Mouse (Mus musculus) adrenal gland (tissue): ENCODE measurements around the gene Vrk1.

ENCODE experiments used
- intact Hi-C: fragments of 180-260 bp; cut with DNase I; formaldehyde crosslinking; loops from one replicate; pipeline ENCODE4 v1.15.1; 2025

Gene Vrk1

DNA sequence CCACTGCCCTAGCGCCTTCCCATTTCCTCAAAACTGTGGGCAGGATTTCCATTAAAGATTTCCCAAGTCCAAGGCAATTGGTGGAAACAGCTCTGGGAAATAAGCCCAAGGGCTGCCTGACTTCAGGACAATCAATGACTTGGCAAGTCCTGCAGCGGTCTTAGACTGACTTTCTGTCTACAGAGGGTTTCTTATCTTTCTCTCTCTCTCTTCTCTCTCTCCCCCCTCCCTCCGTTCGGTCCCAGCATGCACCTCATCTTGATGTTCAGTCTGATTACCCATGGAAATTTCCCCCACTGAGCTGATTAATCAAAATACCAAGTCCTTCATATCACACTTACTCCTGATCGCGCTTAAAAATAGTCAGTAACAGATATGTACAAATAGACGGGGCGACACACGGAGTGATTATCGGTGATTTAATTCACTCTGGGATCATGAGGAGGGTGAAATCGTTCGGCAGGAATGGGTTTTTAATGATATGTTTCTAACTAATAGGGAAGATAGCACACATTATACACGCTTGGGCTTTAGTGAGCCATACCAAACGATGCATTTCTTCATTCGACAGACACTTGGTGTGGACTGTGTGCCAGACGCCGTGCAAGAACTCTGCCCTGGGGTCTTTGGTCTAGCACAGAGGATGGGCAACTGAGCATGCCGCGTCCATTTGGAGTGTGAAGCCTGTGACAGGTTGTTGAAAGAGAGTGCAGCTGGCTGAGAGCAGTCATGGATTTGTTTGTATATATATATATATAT, 12.8 kb upstream of the Vrk1 start:
- intact Hi-C loops = no loop called here

GRCm38 (mm10) chr12:106001775-106002174, 8.3 kb upstream of the Vrk1 start:
- intact Hi-C loops = no loop called here

- intact Hi-C loops = no loop called here
Measured at GRCm38 (mm10) chr12:106004719-106005118, 5.3 kb upstream of the Vrk1 start.

DNA sequence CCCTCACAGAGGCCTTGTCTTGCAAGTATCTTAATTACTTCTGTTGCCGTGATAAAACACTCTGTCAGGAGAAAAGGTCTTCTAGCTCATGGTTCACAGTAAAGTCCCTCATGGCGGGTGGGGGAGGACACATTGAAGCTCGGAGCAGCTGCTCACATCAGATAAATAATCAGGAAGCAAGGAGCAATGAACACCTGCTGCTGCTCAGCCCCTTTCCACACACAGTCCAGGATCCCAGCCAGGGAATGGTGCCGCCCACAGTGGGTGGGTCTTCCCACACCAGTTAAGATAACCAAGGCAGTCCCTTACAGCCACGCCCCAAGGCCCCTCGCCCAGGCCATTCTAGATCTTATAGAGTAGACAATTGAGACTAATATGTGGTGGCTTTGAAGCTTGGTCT, 3.8 kb upstream of the Vrk1 start:
- intact Hi-C loops = no loop called here

DNA sequence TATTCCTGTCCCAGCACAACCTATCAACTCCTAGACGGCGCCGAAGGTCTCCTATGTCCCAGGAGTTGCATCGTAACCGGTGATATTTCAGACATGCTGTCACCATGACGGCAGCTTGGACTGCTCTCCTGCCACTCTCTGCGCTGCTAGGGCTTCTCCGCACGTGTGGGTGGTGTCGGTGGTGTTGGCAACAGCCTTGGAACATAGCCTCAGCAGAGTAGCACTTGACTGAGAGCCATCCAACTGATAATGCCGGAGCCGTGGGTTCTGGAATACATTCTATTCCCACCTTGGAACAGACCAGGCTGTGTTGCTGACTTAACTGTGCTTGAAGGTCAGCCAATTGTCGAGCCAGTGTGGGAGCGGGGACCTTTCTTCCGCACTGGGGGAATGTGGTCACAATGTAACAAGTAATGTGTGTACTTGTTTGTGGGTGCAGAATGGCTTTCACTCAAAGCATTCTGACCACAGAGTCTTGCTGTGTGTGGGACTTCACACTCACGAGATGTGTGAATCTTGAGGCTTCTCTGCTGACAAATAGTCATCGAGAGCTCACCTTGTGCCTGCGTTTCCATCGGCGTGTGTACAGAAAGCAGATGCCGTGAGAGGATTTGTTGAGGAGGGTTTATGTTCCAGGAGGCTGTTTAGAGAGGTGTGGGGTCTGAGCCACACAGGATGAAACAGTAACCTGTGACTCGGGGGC, 1.5 kb upstream of the Vrk1 start:
- intact Hi-C loops = no loop called here

DNA sequence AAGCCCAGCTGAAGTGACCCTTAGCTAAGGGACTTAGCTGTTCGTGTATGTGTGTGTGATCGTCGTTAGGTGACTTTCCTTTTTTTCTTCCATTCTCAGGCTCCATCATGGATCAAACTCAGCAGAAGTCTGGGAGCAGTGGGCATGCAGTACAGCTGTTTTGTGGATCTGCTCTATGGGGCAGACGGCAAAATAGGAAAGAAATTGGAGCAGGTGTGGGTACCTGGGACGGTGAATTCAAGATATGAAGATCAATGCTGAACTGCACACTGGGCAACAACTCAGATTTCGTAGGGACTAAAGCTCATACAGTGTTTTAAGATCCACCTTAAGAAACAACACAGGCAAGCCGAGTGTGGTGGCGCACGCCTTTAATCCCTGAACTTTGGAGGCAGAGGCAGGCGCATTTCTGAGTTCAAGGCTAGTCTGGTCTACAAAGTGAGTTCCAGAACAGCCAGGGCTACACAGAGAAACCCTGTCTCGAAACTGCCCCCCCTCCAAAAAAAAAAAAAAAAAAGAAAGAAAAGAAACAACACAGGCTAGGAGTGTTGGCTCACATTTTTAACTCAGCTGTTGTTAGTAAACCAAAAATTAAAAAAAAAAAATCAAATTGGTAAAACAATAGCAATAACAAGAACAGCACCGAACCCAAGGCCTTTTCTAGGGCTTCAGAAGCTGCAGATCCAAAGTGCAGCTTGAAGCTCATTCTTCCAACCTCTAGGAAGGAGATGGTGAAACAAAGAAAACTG, 732 bp upstream of the Vrk1 start:
- intact Hi-C loops = no loop called here

GRCm38 (mm10) chr12:106012161-106012560, 2.1 kb downstream of the Vrk1 start:
- intact Hi-C loops = no loop called here

- intact Hi-C loops = no loop called here
Measured at GRCm38 (mm10) chr12:106016265-106017012, 6.4 kb downstream of the Vrk1 start.

GRCm38 (mm10) chr12:106020063-106020462, 10.0 kb downstream of the Vrk1 start:
- intact Hi-C loops = no loop called here

GRCm38 (mm10) chr12:106023652-106024051, 13.6 kb downstream of the Vrk1 start:
- intact Hi-C loops = no loop called here

DNA sequence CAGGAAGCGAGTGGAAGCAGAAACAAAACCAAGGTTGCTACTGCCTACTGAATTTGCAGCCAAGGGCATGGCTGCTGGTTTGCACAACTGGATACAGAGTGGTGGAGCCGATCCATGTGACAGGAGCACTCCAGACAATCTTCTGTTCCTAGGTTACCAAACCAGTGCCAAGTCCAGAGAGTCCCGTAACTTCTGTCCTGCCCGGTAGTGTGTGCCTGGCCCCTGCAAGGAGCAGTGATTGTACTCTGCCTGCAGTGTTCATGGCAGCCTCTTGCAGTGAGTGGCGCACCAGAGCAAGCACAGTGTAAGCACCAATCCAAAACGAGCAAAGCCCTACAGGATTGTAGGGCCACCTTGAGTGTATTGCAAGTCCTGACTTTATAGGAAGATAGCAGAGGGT, 15.4 kb downstream of the Vrk1 start:
- intact Hi-C loops = no loop called here

DNA sequence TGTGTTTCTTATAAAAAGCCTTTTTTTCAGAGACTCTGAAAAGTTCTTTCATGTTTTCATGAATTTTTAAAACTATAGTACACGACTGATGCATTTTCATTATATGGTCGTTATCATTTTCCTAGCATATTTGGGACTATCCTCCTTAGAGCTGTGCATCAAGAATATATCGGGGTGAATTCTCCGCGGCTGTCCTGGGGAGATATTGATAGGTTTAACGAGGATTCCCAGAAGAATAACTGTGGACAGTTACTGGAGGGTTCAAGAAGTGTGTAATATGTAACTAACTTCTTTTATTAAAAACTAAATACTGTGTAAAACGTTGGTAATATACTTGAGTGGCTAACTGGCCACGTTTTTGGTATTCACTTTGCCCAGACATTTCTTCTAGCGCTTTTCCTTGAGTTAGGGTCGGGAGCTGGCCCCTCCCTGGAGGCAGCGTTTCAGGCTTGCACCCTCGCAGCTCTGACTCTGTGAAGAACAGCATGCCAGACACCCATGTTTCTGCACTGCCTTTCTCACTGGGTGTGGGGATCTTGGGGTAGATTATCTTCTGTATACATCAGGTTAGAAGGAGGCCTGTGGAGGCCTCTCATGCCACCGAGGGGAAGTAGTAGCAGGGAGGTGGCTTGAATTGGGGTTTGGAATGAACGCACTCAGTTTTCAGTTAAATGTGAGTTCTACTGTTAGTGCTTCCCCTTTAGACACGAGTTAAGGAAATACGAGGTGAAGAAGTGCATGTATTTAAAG, 16.5 kb downstream of the Vrk1 start:
- intact Hi-C loops = no loop called here

DNA sequence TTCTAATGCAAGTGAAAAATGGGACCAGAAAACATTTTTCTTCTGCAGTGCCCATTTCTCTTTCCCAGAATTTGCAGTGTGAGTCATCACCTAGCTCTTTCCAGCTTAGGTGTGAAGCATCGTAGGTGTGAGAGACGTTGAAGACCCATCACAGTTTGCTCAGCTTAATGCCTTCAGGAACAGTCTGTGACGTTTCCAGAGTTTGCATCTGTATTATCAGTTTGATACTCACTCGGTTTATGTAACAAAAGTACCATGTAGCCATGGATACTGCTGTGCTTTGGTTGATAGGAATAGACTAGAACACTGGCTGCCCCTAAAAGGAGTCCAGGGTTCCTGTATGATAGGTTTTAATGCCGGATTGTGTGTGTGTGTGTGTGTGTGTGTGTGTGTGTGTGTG, 17.3 kb downstream of the Vrk1 start:
- intact Hi-C loops = no loop called here

- intact Hi-C loops = no loop called here
Measured at GRCm38 (mm10) chr12:106029582-106029981, 19.6 kb downstream of the Vrk1 start.

- intact Hi-C loops = no loop called here
Measured at GRCm38 (mm10) chr12:106030146-106030745, 20.2 kb downstream of the Vrk1 start.

DNA sequence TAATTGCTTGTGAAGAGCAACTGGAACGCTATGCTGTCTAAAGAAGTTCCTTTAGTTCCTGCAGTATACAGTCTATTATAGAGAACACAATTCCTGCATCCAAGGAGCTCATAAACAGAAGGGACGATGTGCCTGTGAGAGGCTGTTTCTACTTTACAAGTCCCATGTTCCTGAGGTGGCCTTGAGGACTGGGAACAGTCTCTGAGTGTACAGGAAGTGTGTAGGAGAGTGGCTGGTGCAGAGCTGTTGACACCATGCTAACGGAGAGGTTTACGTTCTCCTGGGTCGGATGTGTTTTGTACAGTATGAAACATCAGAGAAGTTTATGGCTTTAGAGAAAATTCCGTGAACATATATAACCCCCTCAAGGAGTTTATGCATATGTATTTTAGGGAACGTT, 20.8 kb downstream of the Vrk1 start:
- intact Hi-C loops = no loop called here

GRCm38 (mm10) chr12:106031916-106032315, 21.9 kb downstream of the Vrk1 start:
- intact Hi-C loops = no loop called here

GRCm38 (mm10) chr12:106032361-106032760, 22.3 kb downstream of the Vrk1 start:
- intact Hi-C loops = no loop called here

GRCm38 (mm10) chr12:106034267-106034666, 24.2 kb downstream of the Vrk1 start:
- intact Hi-C loops = no loop called here

GRCm38 (mm10) chr12:106034761-106035160, 24.7 kb downstream of the Vrk1 start:
- intact Hi-C loops = no loop called here
